Mouse (Mus musculus) lung, adult 2 months (tissue): ENCODE measurements at regions not wholly inside any gene's neighbourhood (a gene's known extent, or its start where the extent isn't known, plus 50 kb on each side); places are given as distances from the start of the nearest gene placed in this dataset.

Experiments used
- CTCF ChIP-seq: fragments of 200-500 bp; IDR thresholded peaks from 2 replicates; pipeline ENCODE4 v1.5.1; 2011; ENCODE audit warnings: mild to moderate bottlenecking, low read length, control low read depth; ENCODE audit not compliant: insufficient read depth
- POLR2A ChIP-seq: fragments of 200-500 bp; IDR thresholded peaks from 2 replicates; pipeline ENCODE4 v1.6.1; 2011; ENCODE audit warnings: low read depth, mild to moderate bottlenecking, control low read depth, low read length, borderline replicate concordance; ENCODE audit errors: extremely low read depth

DNA sequence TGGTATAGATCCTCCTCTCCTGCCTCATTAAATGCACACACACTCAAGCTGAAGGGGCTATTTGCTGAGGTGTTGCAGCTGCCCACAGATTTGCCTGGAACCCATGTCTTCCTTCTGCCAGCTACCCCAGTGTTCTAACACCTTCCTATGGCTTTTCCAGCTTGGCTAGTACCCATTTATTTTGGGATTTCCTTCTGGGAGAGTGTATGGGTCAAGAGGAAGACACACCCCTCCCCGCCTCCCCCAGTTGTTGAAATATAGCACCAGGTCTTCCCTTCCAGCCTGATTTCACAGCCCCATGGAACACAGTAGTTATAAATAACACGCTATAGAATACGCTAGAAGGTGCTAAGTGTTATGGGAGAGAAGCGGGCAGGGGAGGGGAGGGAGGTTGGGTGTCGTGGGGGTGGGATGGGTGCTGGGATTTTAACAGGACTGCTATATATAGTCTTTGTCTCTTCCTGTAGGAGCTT lies 57.4 kb downstream of the Gm26897 start:
- TF ChIP-seq CTCF (no peak), POLR2A (no peak)
